Mouse (Mus musculus) kidney, postnatal 4 days (tissue): Measurements from ENCODE around the gene Ndufc2.

Experiments used
- DNase-seq, 2 experiments: peaks; one replicate each; pipeline ENCODE4 v3.0.0; 2021; ENCODE audit warnings: mixed read lengths in 2 of 2

The Ndufc2 gene

DNA sequence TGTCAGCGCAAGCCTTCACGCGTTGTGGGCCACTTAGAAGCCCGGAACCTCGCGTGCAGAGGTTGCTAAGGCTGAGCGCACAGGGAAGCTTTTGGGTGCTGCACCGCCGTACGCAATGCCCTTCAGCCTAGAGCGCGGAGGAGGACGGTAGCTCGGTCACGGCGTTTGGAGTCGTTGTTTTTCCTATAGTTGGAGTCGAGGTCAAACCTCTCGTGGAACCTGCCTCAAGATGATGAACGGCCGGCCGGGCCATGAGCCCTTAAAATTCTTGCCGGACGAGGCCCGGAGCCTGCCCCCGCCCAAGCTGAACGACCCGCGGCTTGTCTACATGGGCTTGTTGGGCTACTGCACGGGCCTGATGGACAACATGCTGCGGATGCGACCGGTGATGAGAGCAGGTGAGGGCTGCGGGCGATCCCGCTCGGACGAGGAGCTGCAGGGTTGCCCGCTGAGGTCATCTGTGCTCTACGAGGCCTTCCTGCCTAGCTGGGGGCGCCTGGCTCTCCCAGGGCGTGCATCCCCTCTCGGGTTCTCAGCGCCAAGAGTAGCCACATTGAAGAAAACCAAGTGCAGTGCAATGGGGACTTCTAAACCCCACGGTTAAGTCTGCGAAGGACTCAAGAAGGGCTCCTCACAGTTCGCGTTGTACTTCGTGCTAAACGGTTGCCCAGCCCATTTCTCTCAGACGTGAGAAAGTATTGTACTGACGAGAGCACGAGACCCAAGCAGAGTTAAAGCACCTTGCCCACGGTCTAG, at the start of gene Ndufc2:
Gene Ndufc2, plus strand, starts transcription at position 44 of the 756 bp plus-strand sequence.
- peak; percentile 87 to 91 for DNase-seq

DNA sequence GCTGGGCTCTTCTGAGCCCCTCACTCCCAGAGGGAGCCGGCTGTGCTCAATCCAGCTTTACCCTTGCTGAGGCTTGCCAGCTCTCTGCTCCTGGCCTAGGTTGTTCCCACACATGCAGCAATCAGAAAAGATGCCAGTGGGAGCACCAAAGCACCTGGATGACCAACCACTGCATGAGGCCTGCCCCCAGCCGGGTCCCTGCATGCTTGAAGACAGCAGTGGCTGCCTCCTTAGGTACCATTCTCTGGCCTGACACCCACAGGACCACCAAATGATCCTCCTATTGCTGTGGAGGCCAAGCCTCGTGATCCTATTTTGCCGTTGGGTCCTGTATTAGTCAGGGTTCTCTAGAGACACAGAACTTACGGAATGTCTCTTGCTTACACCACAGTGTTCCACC, 48.9 kb upstream of the Ndufc2 start:
- DNase-seq, result no peak

DNA sequence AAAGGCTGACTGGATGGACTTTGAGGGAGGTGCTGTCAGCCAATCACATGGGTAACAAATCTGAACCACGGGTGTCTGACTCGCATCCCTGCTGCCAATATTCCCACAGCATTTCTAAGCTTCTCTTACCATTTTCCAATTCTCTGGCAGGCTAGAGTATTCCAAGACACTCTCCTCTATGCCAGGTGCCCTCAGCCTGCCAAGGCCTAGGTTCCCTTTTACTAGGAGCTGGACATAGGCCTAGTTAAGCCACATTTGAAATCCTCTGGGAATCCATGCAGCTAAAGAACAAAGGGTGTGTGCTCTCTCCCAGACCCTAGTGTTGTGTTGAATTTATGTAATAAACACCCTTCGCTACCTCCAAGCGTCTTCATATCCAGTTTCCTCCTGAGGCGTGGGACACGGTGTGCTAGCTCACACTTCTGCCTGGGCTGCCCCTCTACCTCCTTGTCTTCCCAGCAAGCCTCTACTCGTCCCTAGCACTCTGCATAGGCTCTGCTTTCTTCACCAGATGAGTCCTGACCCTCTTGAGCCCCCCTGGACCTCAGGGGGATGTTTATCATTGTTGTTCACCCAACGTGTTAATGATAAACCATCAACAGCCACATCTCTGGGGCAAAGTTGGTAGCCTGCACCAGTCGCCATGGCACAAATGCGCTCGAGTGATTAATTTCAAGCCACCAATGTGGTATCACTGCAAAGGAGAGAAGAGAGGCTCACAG, 47.9 kb upstream of the Ndufc2 start:
- DNase-seq, result no peak

DNA sequence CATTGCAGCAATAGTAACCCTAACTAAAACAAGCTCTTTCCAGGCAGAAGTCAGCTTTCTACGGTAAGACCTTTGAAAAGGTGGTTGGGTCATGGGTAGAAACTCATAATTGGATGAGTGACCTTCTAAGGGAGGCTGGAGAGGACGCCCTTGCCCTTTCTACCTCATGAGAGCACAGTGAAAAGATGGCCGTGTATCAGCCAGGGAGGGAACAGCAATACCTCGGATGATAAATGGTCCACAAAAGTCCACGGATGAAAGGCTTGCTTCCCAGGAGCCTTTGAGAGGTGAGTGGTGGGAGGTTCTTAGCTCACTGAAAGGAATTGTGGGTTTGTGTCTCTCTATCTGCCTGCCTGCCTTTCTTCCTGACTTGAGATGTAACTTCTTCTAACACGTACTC, 46.4 kb upstream of the Ndufc2 start:
- DNase-seq, result no peak

DNA sequence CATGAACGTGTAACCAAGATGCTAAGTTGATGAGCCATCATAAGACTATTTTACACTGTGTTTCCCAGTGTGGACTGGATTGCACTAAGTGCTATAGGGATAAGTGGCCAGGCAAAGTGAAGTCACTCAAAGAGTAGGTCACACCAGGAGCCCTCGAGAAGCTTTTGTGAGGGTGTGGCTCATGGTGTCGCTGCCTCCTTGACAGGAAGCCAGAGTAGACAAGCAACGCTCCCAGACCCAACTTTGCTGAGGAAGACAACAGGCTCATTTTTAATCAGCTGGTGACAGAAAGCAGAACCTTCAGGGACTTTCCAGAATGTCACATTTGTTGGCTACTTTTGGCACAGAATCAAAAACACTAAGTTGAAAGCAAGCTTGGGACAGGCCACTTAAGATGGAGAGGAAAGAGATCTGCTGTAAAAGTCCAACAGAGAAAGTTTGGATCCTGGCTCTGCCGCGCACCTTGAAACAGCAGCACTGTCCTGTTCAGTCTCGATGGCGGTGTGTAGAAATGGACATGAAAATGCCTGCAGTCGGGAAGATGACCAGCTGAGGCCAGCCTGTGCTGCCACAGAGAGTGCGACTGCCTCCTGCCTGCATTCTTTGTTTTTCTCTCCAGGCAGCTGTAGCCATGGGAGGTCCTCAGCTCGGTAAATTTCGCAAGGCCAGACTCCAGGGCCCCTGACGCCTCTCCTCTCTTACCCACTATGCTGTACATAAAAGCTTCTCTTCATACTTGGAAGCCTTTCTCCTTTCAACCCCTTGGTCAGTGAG, 44.5 kb upstream of the Ndufc2 start:
- peak in 1 of 2 experiments; percentile 9 for DNase-seq

DNA sequence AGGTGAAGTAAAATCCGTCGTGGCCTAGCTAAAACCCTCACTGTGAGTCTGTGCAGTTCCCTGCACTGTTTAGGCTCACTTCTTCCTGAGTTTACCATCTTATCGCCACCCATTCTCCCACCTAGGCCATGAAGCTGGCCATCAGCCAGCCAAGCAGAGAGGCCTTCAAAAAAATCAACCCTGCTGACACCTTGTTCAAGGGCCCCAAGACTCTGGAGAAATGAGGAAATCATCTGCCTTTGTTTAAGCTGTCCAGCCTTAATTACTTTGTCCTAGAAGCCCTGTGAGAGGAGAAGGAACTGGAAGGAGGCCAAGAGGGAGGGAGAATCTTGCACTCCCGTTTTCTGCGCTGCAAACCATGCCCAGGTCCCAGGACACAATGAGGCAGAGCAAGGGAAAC, 43.5 kb upstream of the Ndufc2 start:
- no peak for DNase-seq

DNA sequence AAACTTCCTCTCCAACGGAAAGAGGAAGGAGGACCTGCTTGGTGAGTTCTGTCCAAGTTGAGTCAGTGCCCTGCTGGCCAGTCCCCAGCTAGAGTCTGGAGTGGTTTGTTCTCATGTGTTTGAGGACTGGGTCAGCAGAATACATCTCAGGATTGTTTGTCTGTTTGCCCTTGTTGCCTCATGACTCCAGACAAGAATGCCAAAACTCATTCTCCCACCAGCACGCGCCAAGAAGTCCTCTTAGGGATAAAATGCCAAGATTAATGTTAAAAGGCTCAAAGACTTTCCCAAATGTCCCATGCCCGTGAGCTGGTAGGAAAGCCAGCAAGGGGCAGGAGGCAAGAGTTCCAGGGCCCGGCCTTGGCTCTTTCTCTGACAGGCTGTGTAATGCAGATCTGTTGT, 42.9 kb upstream of the Ndufc2 start:
- DNase-seq, result no peak

DNA sequence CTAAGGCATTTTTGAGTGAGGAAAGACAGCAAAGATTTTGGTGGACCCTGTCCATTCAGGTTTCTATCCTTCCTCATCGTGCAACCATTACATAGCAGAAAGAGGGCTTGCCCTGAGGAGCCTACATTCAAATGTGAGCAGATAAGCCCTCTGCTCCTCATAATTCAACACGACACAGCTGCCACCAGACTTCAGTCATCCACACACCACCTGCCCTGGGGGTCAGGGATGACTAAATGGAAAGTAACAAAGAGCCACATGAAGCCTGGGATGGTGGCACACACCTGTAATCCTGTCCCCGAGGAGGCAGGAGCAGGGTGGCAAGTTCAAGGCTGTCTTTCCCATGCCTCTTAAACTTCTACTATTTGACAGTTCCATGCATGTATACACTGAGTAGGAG, 42.0 kb upstream of the Ndufc2 start:
- no peak for DNase-seq

DNA sequence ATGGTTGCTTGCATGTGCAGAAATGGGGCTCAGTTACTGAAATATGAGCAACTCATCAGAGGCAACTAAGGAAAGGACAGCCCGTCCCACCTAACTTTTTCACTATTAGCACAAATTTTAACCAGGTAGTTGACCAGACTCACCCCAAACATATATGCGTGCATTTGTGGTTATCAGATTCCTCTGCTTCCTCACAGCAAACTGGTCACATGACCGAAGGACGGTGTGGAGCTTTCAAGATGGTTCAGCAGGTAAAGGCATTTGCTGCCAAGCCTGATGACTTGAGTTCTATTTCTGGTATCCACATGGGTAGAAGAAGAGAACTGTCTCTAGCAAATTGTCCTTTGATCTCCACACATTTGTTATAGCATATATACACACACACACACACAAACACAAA, 41.5 kb upstream of the Ndufc2 start:
- no peak for DNase-seq

DNA sequence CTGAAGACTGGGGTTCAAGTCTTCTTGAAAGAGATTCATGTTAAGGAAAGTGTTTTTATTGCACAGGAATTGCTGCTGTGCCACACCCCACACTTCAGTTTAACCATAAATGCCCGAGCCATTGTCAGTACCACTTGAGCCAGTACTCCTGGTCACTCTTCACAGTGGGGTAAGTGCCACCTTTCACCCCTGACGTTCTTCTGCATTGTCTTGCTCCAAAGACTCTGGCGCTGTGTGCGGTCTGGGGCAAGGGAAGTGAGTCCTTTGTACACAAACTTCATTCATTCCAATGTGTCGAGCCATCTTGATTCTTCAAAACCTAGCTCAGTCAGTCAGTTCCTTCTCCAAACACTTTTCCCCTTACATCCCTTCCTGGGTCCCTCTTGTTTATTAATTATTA, 39.6 kb upstream of the Ndufc2 start:
- no peak for DNase-seq

DNA sequence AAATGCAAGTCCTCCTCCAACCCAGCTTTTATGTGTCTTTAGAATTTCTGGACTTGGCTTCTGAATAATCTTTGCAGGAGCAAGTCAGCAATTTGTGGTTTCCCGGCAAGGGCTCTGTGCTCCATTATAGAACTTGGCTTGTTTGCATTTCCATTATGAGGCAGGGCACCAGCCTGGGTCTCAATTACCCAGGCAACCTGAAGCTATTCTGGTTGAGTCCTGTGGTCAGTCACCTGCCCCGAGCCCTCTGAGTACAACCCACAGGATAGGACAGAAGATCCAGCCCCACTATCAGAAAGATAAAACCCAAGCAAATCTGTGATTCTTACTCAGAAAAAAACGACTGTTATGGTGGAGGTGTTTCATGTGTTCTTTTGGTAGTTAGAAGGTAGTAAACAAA, 38.8 kb upstream of the Ndufc2 start:
- DNase-seq, result no peak

DNA sequence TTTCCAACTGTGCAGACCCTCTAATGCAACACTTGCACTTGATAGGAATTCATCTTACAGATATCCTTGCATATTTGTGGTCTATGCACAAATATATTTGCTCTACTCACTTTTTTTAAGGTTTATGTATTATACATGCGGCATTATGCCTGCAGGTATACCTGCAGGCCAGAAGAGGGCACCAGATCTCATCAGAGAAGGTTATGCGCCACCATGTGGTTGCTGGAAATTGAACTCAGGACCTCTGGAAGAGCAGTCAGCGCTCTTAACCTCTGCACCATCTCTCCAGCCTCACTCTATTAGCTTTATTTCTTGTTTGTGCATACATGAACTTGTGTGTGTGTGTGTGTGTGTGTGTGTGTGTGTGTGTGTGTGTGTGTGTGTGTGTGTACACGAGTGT, 38.3 kb upstream of the Ndufc2 start:
- peak; percentile 42 to 52 for DNase-seq

DNA sequence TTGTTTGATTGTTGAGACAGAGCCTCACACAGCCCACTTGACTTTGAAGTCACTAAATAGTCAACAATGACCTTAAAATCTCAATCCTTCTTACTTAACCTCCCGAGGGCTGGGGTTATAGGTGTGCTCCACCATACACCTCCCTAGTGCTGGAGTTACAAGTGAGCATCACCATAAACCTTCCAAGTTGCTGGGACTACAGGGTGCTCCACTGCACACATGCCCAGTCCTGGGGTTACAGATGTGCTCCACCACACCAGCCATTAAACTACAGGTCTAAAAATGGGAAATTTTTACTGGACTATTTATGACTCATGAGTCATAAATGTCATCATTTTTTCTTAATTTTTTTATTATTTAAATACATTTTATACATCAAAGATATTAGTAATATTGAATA, 33.9 kb upstream of the Ndufc2 start:
- DNase-seq, result no peak

DNA sequence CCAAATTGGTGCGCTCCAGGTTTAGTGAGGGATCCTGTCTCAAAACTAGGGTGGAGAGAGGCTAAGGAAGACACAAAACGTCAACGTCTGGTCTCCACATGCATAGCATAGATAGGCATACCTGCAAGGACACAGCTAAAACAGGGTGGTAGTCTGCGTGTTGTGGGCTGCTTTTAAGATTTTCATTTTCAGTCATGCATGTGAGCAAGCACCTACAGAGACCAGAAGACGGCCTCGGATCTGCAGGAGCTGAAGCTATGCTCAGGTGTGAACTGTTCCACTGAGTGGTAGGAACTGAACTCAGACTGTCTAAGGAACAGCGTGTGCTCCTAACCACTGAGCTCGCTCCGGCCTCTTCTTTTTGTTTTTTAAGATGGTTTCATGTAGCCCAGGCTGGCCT, 24.7 kb upstream of the Ndufc2 start:
- no peak for DNase-seq

DNA sequence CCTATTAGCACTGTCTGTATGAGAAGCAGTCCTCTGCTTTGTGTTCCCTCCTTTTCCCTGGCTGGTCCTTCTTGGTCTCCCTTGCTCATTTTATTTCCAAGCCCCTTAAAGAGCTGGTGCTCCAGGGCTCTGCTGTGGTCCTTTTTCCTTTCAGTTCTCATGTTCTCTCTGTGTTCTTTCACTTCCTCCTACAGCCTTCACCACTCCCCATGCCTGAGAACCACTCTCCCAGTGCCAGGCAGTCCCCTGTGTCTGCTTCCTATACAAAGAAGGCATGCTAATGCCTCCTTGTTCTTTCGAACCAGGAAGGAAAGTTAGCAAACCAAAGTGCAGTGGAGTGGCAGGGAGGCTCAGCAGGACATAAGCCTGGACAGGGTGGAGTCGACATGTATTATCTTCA, 23.9 kb upstream of the Ndufc2 start:
- DNase-seq, result no peak

DNA sequence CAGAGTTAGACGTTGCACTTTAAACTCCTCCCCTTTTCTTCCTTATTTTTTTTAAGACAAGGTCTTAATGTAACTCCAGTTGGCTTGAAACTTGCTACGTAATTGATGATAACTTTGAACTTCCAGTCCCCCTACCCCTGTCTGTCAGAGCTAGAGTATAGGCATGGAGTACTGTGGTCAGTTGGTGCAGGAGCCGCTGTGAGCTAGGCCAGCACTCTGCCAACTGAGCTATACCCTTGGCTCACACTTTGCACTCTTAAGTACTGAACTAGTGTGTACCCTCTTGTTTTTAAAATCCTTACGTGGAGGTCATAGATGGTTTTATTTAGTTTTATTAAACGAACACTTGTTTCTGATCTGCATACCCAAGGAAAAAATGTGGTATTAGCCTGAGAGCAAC, 20.5 kb upstream of the Ndufc2 start:
- DNase-seq, result no peak

DNA sequence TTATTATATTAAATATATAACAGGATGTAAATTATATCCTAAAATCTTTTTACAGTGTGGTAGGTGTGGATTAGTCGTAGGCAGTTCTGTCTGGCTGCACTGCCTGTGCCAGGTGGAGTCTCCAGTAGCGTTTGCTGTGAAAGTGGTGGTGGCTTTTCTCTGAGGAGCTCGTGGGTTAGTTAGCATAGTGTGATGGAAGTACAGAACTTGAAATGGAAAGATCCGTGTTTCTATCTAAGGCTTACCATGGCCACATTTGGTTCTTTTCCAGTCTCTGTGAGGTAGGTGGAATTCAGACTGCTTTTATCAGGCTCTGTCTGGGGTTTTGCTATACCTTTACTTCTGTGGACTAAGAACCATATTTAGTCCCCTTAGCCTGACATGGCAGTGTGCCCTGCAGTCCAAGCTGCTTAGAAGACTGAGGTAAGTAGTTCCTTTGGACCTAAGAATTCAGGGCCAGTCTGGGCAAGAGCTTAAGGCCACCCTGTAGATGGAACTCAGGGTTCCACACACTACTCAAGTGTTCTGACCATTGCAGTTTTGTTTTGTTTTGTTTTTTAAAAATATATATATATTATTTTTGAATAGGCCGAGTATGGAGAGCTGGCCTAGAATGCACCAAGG, 19.2 kb upstream of the Ndufc2 start:
- no peak for DNase-seq

DNA sequence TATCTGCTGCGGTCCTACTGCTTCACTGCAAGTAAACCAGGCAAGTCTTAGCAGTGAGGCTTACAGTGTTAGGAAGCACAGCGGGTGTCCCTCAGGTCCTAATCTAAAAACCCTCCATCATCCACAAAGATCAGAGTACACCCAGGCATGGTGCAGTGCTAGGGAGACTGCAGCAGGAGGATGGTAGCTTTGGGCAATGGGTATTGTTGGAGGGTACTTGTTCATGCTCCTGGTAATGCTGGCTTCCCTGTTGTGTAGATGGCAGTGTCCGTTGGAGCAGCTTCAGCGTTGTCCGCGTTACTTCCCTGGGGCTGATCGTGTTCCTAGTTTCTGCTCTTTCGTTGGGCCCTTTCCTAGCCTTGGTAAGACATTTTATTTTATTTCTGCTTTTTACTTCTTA, 17.1 kb upstream of the Ndufc2 start:
- DNase-seq, result no peak

DNA sequence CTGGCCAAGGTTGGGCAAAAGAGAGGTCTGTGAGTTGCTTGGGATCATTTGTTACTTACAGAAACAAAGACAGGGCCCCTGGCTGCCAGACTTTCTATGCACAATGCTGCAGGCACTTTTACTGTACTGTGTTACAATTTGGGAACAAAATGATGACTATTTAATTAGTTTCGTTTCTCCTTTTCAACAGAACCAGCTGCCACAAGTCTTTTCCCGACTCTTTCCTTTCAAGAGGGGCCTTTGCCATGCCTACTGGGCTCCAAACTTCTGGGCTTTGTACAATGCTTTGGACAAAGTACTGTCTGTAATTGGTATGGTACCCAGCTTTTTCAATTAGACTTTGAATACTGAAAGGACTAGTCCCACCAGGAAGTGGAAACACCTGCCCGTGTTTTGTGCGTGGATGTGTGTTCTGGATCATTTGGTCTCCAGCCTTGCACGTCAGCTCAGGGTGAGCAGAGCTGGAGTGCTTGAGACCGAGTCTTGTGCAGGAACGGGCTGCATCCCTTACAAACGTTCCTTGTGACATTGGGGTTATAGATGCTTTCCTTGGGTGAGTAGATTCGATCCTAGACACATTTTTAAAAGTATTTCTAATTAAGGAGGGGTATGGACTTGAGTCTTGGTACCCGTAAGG, 16.2 kb upstream of the Ndufc2 start:
- DNase-seq, result no peak

DNA sequence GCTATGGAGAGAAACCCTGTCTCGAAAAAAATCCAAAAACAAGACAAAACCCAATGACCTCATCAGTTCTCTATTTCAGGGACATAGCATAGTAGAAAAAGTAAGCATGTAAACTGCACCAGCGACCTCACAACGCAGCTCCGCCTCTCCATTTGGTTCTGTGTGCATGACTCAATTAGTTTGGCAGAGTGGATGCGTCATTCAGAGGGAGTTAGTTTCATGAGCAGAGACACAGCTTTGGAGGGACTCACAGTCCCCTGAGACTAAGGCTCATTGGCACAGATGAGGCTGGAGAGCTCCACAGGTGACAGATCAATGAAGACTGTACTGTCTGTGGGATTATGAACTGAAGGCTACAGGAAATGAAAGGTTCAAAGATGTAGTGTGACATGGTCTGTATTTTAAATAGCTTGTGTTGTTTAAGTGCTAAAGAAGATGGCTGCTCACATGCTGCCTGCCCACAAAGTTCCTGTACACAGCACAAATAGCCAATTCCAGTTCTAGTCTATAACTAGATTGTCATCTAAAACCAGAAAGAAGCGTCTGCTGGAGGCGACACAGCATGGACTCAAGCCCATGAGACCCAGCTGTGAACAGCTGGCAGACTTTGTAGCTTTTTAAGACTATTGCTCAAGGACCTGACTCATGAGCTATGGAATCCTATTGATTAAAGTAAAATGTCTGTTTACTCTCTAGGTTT, 13.5 kb upstream of the Ndufc2 start:
- no peak for DNase-seq

DNA sequence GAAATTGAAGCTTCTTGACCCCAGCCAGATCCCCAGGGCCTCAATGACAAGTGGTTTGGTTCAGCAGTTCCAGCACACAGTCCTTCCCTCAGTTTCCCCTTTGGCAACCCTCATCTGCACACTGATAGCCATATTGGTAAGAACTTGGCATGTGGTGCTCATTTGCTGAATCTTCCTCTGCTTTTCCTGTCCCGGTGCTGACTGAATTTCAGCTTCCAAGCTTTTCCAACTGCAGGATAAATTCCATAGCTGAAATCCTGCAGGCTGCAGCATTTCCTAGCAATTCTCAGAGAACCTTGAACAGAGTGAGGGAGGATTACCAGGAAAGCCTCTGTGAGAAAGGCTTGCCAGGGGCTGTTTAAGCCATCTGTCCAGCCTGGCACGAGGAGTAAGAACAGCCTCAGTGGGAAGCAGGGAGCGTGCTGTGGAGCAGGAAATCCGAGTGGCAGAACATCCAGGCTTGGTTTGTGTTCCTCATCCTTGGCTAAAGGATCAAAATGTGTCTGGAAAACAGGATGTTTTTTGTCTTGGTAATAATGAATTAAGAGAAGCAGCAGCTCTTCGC, 12.9 kb upstream of the Ndufc2 start:
- no peak for DNase-seq
